Mouse (Mus musculus): ENCODE results near the gene Itpkc.
A peak's percentile ranks its signal among the peaks of the same experiment; 100 is the strongest.
"Not testable (repeated sequence)": the region's sequence is repeated elsewhere in the genome, so short reads cannot be mapped to it uniquely, and the experiment has no call there.

Gene Itpkc

DNA sequence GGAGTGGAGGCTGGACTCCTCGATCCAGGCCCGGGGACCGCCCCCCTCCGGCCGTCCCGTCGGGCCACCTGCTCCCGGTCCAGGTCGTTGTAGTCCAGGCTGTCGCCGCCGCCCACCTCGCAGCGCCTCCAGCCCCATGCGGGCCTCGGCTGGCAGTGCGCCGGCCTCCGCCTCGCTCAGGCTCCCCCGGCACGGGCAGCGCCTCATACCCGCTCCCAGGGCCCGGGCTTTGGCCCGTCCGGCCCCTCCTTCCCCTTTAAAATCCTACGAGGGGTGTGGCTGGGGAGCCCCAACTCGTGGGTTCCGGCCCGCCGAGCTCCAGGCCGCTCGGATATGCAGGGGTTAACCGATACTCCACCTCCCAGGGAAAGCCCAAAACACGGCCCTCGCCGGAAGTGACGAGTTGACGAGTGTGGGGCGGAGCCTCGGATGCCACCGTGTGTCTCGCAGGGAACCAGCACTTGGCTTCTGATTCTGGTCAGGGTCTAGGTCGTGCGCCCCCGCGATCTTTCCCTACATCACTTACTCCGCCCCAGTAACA lies at the start of gene Itpkc:
Itpkc (minus strand) TSS at position 381 of the 541 bp plus-strand sequence.
- DNase-seq (ENCODE audit: low read depth, low spot score) = peak; percentile 89

DNA sequence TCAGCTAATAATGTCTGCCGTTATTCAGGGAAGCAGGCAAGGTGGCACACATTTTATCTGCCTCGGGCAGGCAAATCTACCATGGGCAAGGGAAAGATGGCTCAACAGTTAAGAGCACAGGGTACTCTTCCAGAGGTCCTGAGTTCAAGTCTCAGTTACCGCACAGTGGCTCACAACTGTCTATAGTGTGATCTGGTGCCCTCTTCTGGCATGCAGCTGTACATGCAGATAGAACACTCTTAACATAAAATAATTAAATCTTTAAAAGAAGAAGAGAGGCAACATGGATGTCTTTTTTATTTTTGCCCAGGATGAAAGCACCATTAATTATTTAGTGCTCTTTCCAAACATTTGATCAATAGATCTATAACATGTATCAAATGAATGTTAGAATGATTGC lies 48.7 kb upstream of the Itpkc start:
- peak; percentile 46 for DNase-seq (ENCODE audit: low read depth, low spot score)

DNA sequence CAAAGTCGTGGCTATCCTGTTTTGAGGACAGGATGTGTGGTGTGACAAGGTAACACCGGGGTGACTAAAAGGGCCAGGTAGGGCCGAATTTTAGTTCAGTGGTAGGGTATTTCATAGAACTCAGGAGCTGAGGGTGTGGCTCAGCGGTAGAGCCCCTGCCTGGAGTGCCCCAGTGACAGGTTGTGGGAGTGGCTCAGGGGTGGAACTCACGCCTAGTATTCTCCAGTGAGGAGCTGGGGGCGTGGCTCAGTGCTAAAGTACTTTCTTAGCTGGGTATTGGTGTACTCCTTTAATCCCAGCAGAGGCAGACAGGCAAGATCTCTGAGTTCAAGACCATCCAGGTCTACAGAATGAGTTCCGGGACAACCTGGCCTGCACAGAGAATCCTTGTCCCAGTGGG lies 47.6 kb upstream of the Itpkc start:
- DNase-seq (ENCODE audit: low read depth, low spot score) = no peak

DNA sequence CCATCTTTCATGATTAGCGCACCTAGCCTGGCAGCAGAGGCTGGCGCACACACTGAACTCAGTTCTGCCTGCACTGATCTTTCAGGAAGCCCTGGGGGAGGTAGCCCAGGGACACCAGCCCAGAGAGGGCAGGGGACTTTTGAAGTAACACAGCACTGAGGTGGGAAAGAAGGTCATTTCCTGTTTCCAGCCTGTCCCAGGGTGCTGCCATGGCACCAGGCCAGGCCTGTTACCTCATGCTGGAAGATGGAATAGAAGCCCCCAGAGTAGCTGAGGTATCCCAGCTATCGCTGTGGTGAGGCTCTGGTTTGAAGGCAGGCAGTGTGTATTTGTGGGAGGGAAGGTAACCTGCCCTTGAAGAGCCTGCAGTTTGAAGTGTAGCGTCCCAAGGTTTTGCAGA lies 46.5 kb upstream of the Itpkc start:
- DNase-seq (ENCODE audit: low read depth, low spot score) = no peak

DNA sequence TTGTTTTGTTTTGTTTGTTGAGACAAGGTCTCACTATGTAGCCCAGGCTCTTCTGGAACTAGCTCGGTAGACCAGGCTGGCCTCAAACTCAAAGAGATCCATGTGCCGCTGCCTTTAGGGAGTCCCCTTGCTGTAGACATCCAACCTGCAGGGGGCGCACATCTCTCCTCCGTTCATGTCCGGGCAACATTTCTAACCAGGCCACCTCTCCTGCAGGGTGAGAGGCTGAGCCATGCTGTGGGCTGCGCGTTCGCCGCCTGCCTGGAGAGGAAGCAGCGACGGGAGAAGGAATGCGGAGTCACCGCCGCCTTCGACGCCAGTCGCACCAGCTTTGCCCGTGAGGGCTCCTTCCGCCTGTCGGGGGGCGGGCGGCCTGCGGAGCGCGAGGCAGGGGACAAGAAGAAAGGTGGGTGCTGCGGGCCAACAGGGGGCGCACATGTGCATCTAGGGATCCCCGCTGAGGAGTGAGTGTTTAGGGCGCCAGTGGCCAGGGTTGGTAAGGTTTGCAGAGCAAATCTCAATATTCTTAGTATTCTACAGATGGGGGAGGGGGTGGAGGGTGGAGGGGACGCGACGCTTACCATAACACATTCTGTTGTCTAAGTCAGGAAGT lies 45.4 kb upstream of the Itpkc start:
- DNase-seq (ENCODE audit: low read depth, low spot score) = peak; percentile 26

DNA sequence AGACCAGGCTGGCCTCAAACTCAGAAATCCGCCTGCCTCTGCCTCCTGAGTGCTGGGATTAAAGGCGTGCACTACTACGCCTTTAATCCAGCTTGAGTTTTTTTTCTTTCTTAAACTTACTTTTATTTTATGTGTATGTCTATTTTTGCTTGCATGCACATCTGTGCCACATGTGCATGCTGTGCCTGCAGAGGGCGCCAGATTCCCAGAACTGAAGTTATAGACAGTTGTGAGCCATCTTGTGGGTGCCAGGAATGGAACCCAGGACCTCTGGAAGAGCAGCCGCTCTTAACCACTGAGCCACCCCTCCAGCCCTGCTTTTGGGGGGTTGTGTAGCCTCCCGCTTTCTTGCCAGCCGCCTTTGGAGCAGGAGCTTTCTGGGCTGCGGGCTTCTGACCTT lies 43.0 kb upstream of the Itpkc start:
- no peak for DNase-seq (ENCODE audit: low read depth, low spot score)

DNA sequence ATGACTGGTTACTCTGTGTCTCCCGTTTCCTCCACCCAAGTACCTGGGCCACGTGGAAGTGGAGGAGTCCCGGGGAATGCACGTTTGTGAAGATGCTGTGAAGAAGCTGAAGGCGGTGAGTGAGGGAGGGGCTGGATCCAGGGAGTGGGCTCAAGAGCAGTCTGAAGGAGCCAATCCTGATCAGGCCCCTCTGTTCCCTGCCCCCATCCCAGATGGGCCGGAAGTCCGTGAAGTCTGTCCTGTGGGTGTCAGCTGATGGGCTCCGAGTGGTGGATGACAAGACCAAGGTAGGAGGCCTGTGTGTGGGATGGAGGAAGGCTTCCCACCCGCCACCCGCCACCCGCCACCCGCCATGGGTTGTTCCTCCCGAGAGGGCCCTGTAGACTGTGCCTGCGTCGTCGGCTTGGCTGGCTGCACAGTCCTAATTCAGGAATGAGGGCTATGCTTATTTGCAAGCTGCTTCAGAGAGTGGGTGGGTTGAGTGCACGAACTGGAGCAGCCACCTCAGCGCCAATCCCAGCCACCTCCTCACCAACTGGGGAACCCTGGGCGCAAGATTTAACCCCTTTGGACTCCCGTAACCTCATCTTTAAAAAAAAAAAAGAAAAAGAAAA lies 38.2 kb upstream of the Itpkc start:
- DNase-seq (ENCODE audit: low read depth, low spot score) = no peak

DNA sequence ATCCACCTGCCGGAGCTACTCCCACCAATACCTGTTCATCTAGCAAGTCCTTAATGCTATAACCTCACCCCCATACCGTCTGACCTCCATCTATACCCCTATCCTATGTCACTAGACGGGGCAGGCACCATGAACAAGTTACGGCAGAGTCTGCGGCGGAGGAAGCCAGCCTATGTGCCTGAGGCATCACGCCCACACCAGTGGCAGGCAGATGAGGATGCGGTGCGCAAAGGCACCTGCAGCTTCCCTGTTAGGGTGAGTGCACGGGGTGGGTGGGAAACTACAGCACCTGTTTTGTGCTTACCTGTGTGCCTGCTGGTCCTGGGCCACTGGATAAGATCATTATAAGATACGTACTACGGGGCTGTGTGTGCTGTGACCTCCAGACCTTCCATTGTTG lies 36.3 kb upstream of the Itpkc start:
- no peak for DNase-seq (ENCODE audit: low read depth, low spot score)

DNA sequence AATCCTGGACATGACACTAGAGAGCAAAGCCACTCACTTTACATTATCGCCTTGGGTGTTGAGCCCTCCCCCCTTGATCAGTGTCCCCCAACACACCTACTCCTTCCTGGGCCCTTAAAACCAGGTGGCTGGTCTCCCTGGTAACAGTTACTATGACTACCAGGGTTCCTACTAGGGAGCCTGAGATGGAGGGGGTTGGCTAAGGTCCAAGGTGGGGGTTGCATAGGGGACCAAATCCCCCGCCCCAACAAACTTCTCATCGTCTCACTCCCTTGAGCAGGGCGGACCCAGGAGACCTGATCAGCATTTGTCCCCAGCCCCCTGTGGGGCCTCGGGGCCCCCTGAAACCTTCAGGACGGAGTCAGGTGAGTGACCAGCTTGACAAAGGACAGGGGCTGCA lies 33.4 kb upstream of the Itpkc start:
- no peak for DNase-seq (ENCODE audit: low read depth, low spot score)

DNA sequence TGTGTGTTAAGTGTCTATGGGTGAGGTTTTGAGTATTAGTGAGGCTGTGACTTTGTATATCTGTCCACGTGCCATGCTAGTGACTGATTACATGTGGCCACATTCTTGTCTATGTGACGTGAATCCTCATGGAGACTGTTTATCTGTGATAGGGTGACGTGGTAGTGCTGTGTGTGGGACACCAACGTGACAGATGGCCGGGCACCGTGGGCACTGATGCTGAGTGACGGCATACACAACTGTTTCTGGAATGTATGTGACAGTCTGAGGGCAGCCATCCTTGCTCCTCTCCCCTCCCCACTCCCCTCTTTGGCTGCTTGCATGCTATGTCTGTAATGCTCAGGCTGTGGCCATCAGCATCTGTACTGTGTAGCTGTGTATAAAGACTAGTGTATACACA lies 32.4 kb upstream of the Itpkc start:
- DNase-seq (ENCODE audit: low read depth, low spot score) = no peak

DNA sequence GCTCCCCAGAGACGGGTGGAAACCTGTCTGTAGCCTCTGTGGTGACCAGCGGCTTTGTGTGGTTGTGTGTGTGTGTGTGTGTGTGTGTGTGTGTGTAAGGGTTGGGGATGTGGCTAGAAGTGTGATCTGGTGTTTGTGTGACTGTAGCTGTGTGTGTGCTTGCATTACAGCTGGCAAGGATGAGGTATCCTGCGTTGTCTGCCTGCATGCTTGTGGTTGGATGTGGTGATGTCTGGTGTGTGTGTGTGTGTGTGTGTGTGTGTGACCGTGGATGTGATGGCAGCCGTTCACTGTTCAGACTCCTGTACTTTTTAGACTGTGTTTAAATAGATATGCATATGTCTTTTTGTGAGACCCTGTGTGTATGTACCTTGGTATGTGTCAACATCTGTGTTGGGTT lies 31.3 kb upstream of the Itpkc start:
- peak; percentile 56 for DNase-seq (ENCODE audit: low read depth, low spot score)

DNA sequence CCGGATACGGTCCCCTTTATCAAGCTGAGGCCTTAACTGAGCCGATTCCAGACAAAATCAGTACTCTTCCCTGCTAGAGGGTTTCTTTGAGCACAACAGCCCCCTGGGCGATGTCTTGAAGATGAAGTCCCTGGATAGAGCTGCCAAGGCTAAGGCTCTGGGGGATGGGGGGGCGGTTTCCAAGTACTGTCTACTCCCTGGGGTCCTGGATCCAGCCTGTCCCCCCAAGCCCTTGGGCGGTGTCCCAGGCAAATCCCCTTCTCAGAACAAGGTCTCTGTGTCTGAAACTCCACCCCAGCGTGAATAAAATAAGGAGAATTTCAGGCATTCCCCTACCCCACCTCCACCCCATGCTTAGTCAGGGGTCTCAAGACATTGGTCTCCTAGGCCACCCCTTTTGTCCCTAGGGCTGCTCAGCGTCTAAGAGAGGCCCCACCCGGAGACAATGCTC lies 30.8 kb upstream of the Itpkc start:
- DNase-seq (ENCODE audit: low read depth, low spot score) = peak; percentile 44

DNA sequence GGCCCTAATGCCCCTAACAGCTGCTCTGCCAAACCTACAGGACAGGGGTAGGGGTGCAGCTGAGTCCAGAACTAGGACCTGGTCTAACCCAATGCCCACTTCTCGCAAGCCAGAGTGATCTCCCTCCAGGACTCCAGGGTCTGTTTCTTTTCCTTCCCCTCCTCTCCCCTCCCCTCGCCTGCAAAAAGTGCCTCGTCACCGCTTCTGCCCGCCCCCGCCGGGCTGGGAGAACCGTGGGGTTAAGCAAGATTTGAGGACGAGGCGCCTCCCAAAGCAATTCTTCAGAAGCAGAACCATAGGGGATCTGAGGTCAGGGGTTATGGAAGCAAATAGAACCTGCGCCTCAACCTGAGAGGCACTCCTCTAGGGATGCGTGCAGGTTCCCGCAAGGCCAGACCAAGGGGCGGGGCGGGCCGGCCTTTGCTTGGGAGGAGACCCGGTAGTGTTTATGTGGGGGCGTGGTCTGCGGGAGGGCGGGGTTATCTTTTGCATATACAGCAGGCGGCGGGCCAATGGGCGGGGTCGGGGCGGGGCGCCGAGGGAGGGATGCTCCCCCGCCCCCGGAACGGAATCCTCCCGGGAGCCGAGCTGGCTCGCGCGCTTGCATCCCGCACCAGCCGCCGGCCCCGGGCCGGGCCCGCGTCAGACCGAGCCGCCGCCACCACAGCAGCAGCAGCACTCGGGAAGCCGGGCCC lies 29.9 kb upstream of the Itpkc start, which contains the start of gene Numbl:
Numbl (plus strand) TSS at position 229 of the 695 bp plus-strand sequence.
- peak; percentile 86 for DNase-seq (ENCODE audit: low read depth, low spot score)

DNA sequence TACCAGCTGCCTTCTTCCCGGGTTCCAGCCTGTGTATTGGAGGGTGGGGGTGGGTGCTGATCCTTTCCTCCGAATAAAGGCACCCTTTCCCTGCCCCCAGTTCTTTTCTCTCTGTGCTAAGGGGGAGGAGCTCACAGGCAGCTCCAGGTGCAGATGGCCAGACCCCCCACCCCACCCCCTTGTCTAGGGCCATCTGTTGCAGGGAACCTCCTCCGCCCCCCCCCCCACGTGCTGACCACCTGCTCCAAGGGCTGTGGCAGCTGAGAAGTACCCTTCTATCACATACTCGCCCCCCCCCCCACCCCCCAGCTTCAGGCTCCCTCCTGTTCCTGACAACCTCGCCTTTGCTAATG lies 29.4 kb upstream of the Itpkc start:
- DNase-seq (ENCODE audit: low read depth, low spot score) = no peak

DNA sequence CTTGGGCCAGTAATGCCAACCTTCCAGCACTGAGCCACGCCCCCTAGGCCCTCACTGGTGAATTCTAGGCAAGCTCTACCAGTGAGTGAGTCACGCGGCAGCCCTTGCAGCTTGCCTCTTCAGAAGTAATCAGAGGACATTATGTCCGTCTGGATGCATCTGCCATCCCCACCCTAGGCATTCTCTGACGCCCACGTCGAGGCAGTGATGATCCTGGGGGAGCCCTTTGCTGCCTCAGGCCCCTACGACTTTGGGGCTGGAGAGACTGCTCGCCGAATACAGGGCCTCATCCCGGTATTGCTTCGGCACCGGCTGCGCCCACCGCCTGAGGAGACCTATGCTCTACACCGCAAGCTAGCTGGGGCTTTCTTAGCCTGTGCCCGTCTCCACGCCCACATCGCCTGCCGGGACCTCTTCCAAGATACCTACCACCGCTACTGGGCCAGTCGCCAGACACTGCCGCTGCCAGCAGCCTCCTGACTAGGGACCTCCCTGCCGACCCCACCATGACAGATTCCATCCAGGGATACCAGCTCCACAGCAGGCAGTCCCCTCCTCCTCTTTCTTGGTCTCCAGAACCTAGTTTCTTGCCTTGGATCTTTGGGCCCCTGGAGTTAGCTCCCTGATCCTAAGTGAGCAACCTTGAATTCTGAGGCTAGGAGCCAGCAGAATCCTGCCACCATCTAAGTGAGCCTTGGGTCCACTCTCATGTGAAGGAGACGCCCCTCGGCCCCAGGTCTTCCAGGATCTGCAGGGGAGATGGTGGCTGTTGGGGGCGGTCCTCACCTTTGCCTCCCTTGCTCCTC lies 28.8 kb upstream of the Itpkc start:
- DNase-seq (ENCODE audit: low read depth, low spot score) = peak; percentile 80

DNA sequence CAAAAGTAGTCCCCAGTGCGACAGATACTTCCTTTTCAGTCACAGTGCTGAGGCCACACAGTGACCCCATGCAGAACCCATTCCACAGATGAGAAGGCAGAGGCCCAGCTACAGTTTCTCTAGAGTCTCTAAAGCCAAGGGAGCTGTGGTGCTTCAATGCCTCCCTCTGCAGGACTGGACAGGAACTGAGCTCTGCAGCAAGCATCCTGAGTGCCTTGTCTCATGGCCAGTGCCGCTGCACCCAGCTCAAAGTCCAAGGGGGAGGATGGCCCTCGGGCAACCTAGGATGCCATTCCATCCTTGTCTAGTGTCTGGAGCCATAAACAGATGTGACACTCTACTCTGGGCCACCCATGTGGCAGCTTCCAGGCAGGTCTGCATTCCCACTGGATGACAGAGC lies 27.3 kb upstream of the Itpkc start:
- DNase-seq (ENCODE audit: low read depth, low spot score) = peak; percentile 57

DNA sequence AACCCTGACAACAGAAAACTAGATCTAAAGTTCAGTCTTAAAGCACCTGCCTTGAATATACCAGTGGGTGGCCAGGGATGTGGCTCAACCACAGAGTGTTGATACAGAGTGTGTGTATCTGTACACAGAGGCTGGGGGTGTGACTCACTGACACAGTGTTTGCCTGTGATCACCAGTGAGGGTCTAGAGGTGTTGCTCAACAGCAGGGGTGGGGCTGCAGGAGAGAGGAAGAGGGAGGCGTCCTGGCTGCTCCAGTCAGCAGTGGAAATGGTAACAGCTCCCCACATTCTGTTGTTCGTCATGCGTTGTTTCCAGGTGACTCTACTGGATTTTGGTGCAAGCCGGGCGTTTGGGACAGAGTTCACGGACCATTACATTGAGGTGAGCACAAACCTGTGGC lies 23.5 kb upstream of the Itpkc start:
- no peak for DNase-seq (ENCODE audit: low read depth, low spot score)

DNA sequence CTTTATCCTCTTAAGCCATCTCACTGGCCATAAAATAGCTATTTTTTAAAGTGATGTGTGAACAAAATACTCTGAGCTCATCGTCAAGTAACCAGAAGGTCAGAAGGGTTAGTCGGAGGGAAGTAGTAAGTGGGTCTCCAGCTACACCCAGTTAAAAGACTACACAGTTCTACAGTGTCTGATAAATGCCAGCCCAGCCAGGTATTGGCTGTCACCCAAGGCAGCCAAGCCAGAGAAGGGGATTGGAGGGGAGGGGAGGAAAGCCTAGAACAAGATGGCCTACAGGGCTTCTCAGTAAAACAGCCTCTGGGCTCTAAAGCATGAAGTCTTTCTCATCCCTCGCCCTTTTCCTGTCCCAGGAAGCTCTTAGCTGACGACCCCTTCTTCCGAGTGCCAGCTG lies 21.5 kb upstream of the Itpkc start:
- no peak for DNase-seq (ENCODE audit: low read depth, low spot score)

DNA sequence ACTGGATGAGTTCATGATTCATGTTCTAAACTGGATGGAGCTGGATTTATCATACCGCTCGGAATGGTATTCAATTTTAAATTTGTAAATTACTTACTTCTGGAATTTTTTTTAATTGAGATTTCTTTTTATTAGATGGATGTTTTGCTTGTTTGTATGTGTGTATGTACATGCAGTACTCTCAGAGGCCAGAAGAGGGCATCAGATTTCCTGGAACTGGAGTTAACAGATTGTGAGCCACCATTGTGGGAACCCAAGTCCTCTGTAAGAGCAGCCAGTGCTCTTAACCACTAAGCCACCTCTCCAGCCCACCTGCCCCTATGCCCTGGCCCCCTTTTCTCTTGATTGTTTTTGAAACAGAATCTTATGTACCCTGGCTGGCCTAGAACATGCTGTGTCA lies 20.7 kb upstream of the Itpkc start:
- DNase-seq (ENCODE audit: low read depth, low spot score) = peak; percentile 54

DNA sequence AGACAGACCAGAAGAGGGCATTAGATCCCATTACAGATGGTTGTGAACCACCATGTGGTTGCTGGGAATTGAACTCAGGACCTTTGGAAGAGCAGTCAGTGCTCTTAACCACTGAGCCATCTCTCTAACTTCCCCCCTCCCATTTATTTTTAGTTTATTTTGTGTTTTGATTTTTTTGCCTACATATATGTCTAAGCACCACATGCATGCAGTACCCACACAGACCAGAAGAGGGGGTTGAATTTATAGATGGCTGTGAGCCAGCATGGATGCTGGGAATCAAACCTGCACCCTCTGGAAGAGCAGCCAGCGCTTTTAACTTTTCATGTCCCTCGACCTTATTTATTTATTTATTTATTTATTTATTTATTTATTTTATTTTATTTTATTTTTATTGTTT lies 15.6 kb upstream of the Itpkc start:
- DNase-seq (ENCODE audit: low read depth, low spot score) = not testable (repeated sequence)

DNA sequence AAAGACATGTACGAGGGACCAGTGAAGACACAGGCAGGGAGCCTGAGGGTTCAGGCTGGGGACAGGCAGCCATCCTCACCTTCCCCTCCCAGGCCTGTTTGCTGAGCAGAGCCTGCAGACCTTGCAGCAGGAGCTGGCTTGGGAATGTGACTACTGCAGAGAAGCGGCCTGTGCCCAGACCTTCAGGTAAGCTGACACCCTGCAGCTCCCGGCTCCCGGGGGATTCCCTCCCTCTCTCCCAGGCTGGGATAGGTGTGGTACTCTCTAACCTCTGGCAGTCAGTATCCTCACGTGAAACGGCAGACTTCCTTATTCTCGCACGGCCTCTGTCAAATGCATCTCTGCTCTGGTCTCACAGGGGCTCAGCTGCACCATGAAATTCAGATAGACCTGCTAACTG lies 14.8 kb upstream of the Itpkc start:
- no peak for DNase-seq (ENCODE audit: low read depth, low spot score)

DNA sequence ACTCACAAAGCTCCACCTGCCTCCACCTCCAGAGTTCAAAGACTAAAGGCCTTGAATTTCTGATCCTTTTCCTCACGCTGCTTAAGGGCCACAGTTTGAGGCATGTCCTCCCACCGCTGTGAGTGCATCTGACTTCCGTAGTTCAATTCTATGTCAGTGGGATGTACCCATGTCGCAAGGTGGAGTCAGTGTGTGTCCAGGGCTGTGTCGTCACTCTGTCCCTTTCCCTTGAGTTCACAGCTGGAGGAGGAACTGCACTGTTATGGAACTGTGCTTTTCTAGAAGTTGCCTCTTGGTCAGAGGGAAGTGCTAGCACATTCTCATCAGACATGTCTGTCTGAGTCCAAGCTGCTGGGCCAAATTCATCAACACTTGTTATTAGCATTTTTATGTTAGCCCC lies 10.1 kb upstream of the Itpkc start:
- DNase-seq (ENCODE audit: low read depth, low spot score) = no peak

Data from 3T3-L1 (cell line).